Mouse (Mus musculus) stomach, embryonic 15.5 days (tissue): ENCODE data around the gene Rnf224. TPM values are rescaled to one million over a fixed set of nuclear protein-coding genes. Genes with fewer than 3 reads are reported as not detected.

Experiments
- ATAC-seq: fragments of 200-750 bp; cut with Nextera tagmentation; 2 replicates; pipeline ENCODE4 v1.8.0; 2017; ENCODE audit warnings: low read depth, moderate number of reproducible peaks, moderate TSS enrichment; ENCODE audit not compliant: insufficient read depth, low FRiP score
- H3K27ac ChIP-seq: fragments of 300-500 bp; sonication (generic); 2 replicates; pipeline ENCODE4 v1.5.1; 2015; ENCODE audit warnings: mild to moderate bottlenecking, inconsistent platforms
- H3K27me3 ChIP-seq: fragments of 300-500 bp; sonication (generic); replicated peaks from 2 replicates; pipeline ENCODE4 v1.6.1; 2015; ENCODE audit warnings: inconsistent platforms
- H3K36me3 ChIP-seq: fragments of 300-500 bp; sonication (generic); 2 replicates; pipeline ENCODE4 v1.6.1; 2015; ENCODE audit warnings: inconsistent platforms
- H3K4me1 ChIP-seq: fragments of 300-500 bp; sonication (generic); 2 replicates; pipeline ENCODE4 v1.6.1; 2015; ENCODE audit warnings: inconsistent platforms
- H3K4me2 ChIP-seq: fragments of 300-500 bp; sonication (generic); 2 replicates; pipeline ENCODE4 v1.6.1; 2015; ENCODE audit warnings: mild to moderate bottlenecking, inconsistent platforms
- H3K4me3 ChIP-seq: fragments of 300-500 bp; sonication (generic); replicated peaks from 2 replicates; pipeline ENCODE4 v1.5.1; 2015; ENCODE audit warnings: inconsistent platforms
- H3K9ac ChIP-seq: fragments of 300-500 bp; sonication (generic); 2 replicates; pipeline ENCODE4 v1.6.1; 2015; ENCODE audit warnings: inconsistent platforms
- H3K9me3 ChIP-seq: fragments of 300-500 bp; sonication (generic); 2 replicates; pipeline ENCODE4 v1.6.1; 2016; ENCODE audit warnings: inconsistent platforms
- WGBS: fragments of 180-500 bp; shearing (Covaris S2); methylation state at CpG from one replicate; pipeline ENCODE4 v1.1.7; 2015; 5-methylcytosine and 5-hydroxymethylcytosine counted together
- polyA plus RNA-seq: library from polyadenylated mRNA; unstranded; fragments of >200 nt; fragmentation: Nextera tagmentation; extraction: Ambion mirVana; gene quantifications from 2 replicates; pipeline ENCODE4 v1.2.1, GENCODE M21; 2015

Gene Rnf224
- polyA plus RNA-seq, 1 experiment from 2014 or later = 0.13 TPM

DNA sequence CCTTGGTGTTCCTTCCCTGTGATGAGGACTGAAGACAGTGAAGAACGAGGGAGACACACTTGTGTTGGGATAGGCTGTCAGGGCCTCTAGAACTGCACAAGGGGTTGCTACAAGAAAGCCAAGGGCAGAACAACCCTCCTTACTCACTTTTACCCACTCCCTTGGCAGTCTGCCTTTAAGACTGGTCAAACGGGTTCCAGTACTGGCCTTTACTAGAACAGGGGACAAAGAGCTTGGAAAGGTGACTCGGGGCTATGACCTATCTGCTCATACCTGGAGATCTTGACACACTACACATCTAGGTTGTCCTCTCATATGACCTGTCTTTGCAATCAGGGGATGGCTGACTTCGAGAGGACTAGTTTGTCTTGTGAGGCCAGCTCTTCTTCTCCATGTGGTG is 935 bp upstream of the Rnf224 start:
- H3K36me3 ChIP-seq = no peaks in the 10 kb centered on the region
- no peak overlapping the region for H3K4me3 ChIP-seq
- no peaks in the 10 kb centered on the region for H3K9me3 ChIP-seq
- 56% methylated on average over 4 of the region's 4 CpGs for WGBS
- H3K9ac ChIP-seq = no peak overlapping the region
- H3K27ac ChIP-seq = peak overlapping the region; percentile 51
- peaks cover 21% of the 10 kb centered on the region for H3K4me1 ChIP-seq
- no peak overlapping the region for H3K4me2 ChIP-seq
- no peak for ATAC-seq
- 0 out of 2 replicates have a peak, but pooled peaks cover 11% of the 10 kb centered on the region for H3K27me3 ChIP-seq

DNA sequence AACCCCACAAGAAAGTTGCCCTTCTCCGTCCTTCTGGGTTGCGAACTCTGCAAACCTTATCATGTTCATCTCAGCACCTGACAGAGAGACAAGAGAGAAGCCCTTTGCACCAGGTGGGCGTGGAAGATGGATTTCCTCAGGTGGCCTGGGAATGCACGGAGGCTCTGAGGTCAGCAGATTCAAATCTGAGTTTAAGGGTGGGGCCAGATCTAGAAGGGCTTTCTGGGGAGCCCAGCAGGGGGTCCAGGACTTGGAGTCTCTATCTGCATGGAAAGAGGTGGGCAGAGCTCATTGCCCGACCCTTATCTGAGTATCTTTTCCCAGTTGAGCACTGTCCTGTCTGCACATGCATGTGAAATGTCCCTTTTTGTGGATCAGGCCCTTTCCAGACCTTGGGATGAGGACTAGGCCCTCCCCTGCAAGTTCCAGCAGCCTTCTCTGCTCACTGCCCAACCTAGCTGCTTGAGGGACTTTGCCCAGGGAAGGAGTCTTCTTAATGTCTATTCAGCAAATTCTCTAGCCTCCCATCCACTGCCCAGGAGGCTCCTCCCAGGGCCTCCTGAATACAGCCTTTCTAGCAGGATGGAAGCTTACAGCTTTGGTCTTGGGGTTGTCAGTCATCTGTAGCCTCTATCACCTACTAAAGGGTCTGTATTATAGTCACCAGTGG is 1.9 kb downstream of the Rnf224 start:
- Histone ChIP-seq H3K9ac (no peak overlapping the region), H3K4me1 (no peaks in the 10 kb centered on the region), H3K4me2 (no peak overlapping the region), H3K36me3 (no peaks in the 10 kb centered on the region), H3K9me3 (no peaks in the 10 kb centered on the region), H3K27ac (no peak overlapping the region), H3K27me3 (no peaks in the 10 kb centered on the region), H3K4me3 (no peak overlapping the region)
- no peak for ATAC-seq
- WGBS = 48% methylated on average over 5 of the region's 5 CpGs

DNA sequence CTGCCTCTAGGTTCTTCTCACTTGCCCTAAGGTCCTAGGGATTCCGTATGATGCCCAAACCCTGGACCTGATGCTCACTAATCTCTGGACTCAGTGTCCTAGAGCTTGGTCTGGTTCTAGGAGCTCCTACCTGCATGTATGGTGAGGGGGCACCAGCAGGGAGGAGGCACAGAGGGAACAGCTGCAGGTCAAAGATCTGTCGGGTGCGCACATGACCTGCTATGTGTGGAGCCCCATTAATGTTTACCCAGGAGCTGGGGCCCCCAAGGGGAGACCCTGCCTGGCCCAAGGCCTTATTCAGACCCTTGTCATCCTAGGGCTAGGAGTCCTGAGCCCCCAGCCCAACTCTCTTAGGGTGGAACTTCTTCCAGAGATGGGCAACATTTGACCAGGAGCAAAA is 2.5 kb downstream of the Rnf224 start, which contains the start of gene Slc34a3:
Gene Slc34a3, minus strand, starts transcription at position 315 of the 400 bp plus-strand sequence.
- 64% methylated on average over 3 of the region's 3 CpGs for WGBS
- Histone ChIP-seq H3K9me3 (no peaks in the 10 kb centered on the region), H3K4me3 (no peak within 1 kb of the TSS), H3K9ac (no peak within 1 kb of the TSS), H3K4me1 (no peaks in the 10 kb centered on the region), H3K36me3 (no peaks in the 10 kb centered on the region), H3K27ac (no peak within 1 kb of the TSS), H3K4me2 (no peak within 1 kb of the TSS), H3K27me3 (no peaks in the 10 kb centered on the region)
- ATAC-seq = no peak

DNA sequence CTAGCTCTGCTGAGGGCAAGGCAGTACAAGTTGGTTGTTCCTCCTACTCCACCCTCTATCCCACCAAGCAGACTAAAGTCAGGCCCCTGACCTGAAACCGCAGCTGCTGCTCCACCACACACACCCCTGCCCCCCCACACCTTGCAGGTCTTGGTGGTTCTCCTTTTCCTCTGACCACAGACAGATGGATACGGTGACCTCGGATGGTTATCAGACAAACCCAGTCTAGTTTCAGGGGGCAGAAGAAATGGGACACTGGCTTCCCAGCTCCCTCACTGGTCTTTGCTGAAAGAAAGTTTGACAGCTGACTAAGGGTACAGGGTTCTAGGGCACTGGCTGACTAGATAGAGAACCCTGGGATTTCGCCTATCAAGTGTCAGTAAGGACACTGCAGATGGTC is 3.2 kb downstream of the Rnf224 start:
- Histone ChIP-seq H3K36me3 (no peaks in the 10 kb centered on the region), H3K4me3 (no peak overlapping the region), H3K9me3 (no peaks in the 10 kb centered on the region), H3K4me2 (no peak overlapping the region), H3K4me1 (no peaks in the 10 kb centered on the region), H3K9ac (no peak overlapping the region), H3K27me3 (no peaks in the 10 kb centered on the region), H3K27ac (no peak overlapping the region)
- no peak for ATAC-seq
- 75% methylated on average over 4 of the region's 4 CpGs for WGBS

DNA sequence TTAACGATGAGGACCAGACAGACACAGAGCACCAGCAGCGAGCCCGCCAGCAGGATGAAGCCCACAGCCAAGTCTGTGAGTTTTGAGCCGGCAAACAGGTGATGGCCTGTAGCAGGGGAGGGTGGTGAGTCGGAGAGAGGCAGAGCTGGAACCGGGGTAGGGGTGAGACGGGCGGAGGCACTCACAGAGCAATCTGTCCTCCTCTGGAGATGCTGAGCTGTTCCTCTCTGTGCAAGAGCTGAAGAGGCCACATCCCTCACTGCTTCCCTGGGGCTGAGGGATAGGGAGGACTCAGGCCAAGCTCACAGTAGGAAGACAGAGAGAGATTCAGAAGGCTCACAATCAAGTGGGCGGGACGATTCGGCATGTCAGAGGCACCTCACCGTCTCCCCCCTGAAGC is 5.5 kb downstream of the Rnf224 start:
- no peaks in the 10 kb centered on the region for H3K9me3 ChIP-seq
- no peak overlapping the region for H3K9ac ChIP-seq
- no peak for ATAC-seq
- no peak overlapping the region for H3K4me3 ChIP-seq
- H3K36me3 ChIP-seq = no peaks in the 10 kb centered on the region
- H3K4me1 ChIP-seq = peaks cover 4% of the 10 kb centered on the region; the same call in 1 of the 2 replicates
- no peak overlapping the region for H3K27ac ChIP-seq
- no peaks in the 10 kb centered on the region for H3K27me3 ChIP-seq
- 55% methylated on average over 12 of the region's 12 CpGs for WGBS
- no peak overlapping the region for H3K4me2 ChIP-seq

DNA sequence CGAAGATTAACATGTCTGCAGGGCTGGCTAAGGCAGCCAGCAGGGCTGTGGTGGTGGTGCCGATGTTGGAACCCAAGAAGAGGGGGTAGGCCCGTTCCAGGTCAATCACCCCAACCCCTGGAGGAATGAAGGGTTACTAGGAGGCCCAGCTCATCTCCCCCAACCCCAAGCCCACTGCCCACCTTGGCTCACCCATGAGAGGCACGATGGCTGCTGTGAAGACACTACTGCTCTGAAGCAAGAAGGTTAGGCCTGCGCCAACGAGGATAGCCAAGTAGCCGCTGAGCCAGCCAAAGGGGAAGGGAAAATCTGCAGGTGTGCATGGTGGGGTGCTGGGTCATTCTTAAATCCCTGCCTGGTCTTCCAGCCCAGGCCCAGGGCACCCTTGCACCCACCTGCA is 6.0 kb downstream of the Rnf224 start:
- H3K27ac ChIP-seq = no peak overlapping the region
- no peaks in the 10 kb centered on the region for H3K27me3 ChIP-seq
- H3K4me2 ChIP-seq = no peak overlapping the region
- peaks cover 7% of the 10 kb centered on the region for H3K4me1 ChIP-seq
- H3K9me3 ChIP-seq = no peaks in the 10 kb centered on the region
- no peak overlapping the region for H3K9ac ChIP-seq
- 89% methylated on average over 7 of the region's 7 CpGs for WGBS
- ATAC-seq = no peak
- no peak overlapping the region for H3K4me3 ChIP-seq
- no peaks in the 10 kb centered on the region for H3K36me3 ChIP-seq

DNA sequence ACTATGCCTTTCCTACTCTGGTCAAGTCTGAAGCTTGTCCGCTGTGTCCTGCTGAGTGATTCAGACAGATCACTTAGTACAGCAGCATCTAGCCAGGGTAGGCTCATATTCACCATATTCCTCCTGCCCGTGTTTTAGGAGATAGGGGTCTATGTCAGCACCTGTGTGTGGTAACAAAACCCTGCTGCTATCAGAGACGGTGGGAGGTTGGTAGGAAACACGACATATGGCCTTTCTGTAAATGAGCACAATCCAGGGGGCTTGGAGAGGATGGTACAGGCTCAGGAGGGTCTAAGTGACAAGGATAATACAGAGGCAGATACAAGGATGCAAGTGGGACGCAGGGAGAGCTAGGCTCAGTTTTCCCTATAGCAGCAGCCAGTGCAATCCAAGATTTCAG is 7.0 kb downstream of the Rnf224 start:
- H3K9me3 ChIP-seq = no peaks in the 10 kb centered on the region
- 79% methylated on average over 5 of the region's 5 CpGs for WGBS
- no peak overlapping the region for H3K4me3 ChIP-seq
- no peak overlapping the region for H3K27ac ChIP-seq
- H3K36me3 ChIP-seq = no peaks in the 10 kb centered on the region
- H3K4me1 ChIP-seq = peaks cover 8% of the 10 kb centered on the region
- H3K27me3 ChIP-seq = no peaks in the 10 kb centered on the region
- ATAC-seq = no peak
- no peak overlapping the region for H3K4me2 ChIP-seq
- H3K9ac ChIP-seq = no peak overlapping the region

DNA sequence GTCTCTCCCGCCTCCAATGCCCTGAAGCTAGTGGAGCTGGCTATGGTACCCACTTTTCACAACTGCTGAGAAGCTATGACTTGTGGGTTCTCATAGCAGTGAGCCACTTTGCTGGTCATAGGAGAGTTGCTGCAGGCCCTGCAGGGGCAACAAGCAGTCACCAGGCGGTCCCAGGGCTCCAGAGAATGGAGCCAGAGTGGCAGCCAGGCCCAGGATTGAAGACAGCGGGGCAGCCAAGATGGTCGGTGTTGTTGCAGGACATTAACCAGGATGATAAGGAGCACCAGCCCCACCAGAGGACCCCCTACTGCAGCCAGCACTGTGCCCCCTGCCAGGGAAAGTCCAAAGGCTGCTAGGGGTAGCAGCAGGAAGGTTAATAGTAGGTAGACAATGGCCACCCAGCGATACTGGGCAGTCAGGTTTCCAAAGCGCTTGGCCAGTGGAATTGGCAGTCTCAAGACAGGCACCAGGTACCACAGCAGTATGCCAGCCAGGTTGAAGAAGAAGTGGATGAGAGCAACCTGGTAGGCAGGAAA is 7.5 kb downstream of the Rnf224 start:
- Histone ChIP-seq H3K4me1 (peaks cover 8% of the 10 kb centered on the region), H3K36me3 (no peaks in the 10 kb centered on the region), H3K27ac (peak overlapping the region; percentile 75; the same call in 1 of the 2 replicates), H3K4me3 (no peak overlapping the region), H3K9ac (no peak overlapping the region; the same call in 1 of the 2 replicates), H3K4me2 (peak overlapping the region; percentile 48), H3K27me3 (no peaks in the 10 kb centered on the region), H3K9me3 (no peaks in the 10 kb centered on the region)
- 70% methylated on average over 6 of the region's 6 CpGs for WGBS
- ATAC-seq = no peak

DNA sequence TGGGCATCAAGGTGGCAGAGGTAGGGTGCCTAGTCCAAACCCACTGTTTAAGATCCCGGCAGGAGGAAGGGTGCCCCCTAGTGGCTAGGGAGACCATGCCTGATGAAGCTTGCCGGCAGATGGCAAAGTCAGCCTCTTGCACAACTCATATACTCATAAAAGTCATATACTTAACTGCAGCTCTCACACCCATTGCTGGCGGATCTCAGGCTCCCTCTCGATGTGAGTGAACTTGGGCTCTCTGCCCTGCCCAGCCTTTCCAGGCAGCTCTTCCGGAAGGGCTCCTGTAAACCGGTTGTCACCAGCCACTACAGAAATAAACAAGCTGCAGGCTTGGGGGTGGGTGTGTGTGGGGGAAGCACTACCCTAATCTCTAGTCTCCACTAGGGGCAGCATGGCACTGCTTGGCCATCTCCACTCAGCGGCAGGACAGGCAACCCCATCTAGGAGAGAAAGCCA is 8.1 kb downstream of the Rnf224 start:
- H3K27ac ChIP-seq = peak overlapping the region; percentile 75; the same call in 1 of the 2 replicates
- no peak overlapping the region; the same call in 1 of the 2 replicates for H3K9ac ChIP-seq
- no peaks in the 10 kb centered on the region for H3K9me3 ChIP-seq
- peak overlapping the region; percentile 26; the same call in 1 of the 2 replicates for H3K4me3 ChIP-seq
- H3K27me3 ChIP-seq = no peaks in the 10 kb centered on the region
- ATAC-seq = 0 out of 2 replicates have a peak, but pooled peaks have one; percentile 2
- H3K4me1 ChIP-seq = peaks cover 12% of the 10 kb centered on the region
- H3K36me3 ChIP-seq = no peaks in the 10 kb centered on the region
- WGBS = under 1% methylated on average over 7 of the region's 7 CpGs
- peak overlapping the region; percentile 48 for H3K4me2 ChIP-seq

DNA sequence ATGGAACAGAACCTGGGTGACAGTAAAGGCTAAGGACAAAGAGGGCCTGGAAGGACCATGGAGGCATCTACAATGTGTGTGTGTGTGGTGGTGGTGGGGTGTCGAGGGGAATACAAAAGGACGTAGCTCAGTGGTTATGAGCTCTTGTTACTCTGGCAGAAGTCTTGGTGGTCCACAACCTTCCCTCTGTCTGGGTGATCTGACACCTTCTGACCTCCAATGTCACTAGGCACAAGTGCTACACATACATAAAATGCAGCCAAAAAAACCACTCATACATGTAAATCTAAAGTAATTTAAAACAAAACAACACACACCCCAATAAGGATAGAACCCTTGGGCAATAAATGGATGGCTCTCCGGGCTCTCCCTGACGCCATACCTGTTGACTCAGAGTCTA is 9.2 kb downstream of the Rnf224 start:
- no peak for ATAC-seq

DNA sequence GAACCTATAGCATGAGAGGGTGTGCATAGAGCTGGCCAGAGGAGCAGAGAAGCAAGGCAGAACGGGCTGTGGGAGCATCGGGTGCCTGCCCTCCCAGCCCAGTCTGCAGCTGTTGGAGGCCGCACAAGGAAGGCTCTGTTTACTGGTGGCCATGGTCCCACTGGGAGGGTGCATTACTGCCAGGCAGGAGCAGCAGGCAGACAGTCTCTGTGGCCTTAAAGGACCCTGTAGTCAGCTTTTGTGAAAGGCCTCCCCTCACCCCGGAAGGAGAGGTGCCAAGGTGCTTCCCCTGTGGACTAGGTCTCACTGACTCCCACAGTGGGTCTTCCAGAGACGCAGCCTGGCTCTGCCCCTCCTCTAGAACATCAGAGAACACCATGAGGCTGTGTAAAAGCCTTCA is 9.7 kb downstream of the Rnf224 start:
- Histone ChIP-seq H3K4me2 (no peak overlapping the region), H3K9me3 (no peaks in the 10 kb centered on the region), H3K4me3 (no peak overlapping the region), H3K27ac (no peak overlapping the region), H3K9ac (no peak overlapping the region), H3K4me1 (peaks cover 16% of the 10 kb centered on the region), H3K27me3 (no peaks in the 10 kb centered on the region), H3K36me3 (no peaks in the 10 kb centered on the region)
- no peak for ATAC-seq
- WGBS = 81% methylated on average over 5 of the region's 5 CpGs

More for the DNA sequence above, 9.2 kb downstream of the Rnf224 start:
- Histone ChIP-seq H3K27ac (no peak overlapping the region), H3K27me3 (no peaks in the 10 kb centered on the region), H3K36me3 (no peaks in the 10 kb centered on the region), H3K4me1 (peaks cover 16% of the 10 kb centered on the region), H3K4me3 (no peak overlapping the region), H3K4me2 (no peak overlapping the region), H3K9ac (no peak overlapping the region), H3K9me3 (no peaks in the 10 kb centered on the region)
- WGBS = 91% methylated on average over 4 of the region's 4 CpGs

DNA sequence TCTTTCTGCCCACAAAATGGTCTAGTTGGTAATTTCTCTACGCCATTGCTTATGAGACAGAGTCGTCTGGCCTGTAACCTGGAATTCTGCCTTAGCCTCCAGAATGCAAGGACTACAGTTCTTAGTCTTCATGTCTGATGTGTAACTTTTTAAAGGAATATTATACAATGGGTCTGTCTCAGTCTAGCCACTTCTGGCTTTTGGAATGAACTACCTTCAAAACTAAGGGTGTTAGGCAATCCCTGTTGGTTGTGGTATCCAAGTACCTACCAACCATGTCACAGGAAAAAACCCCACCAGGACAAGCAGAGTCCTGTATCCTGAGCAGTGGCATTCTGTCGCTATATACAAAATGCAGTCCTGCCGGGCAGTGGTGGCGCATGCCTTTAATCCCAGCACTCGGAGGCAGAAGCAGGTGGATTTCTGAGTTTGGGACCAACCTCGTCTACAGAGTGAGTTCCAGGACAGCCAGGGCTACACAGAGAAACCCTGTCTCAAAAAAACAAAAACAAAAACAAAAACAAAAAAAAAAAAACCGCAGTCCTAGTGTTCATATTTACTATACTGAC is 10.7 kb downstream of the Rnf224 start:
- 74% methylated on average over 8 of the region's 8 CpGs for WGBS
- no peak for ATAC-seq
- Histone ChIP-seq H3K9ac (no peak overlapping the region), H3K9me3 (no peaks in the 10 kb centered on the region), H3K4me3 (peak overlapping the region; percentile 54), H3K27ac (peak overlapping the region; percentile 99), H3K27me3 (no peaks in the 10 kb centered on the region), H3K4me2 (peak overlapping the region; percentile 51), H3K4me1 (peaks cover 16% of the 10 kb centered on the region), H3K36me3 (no peaks in the 10 kb centered on the region)
